Mouse (Mus musculus) spleen, postnatal 14 days (tissue): ENCODE measurements around the gene Miox.

Experiments
- DNase-seq, 2 experiments: peaks; one replicate each; pipeline ENCODE4 v3.0.0; 2021 to 2022; ENCODE audit warnings: low spot score in 2 of 2

Gene Miox

DNA sequence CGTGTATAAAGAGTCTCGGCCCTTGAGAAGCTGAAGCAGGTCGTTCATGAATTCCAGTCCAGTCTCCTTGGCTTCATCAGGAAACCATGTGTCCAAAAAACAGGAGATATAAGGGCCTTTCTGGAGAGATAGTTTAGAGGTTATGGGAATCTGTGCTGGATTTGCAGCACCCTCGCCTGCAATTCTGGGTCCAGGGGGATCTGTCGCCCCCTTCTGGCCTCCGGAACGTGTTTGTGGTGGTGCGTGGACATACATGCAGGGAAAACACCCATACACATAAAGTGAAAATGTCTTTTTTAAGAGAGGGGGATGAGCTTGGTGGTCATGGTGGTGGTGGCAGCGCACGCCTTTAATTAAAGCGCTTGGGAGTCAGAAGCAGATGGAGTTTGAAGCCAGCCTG is 18.1 kb upstream of the Miox start:
- DNase-seq: no peak

DNA sequence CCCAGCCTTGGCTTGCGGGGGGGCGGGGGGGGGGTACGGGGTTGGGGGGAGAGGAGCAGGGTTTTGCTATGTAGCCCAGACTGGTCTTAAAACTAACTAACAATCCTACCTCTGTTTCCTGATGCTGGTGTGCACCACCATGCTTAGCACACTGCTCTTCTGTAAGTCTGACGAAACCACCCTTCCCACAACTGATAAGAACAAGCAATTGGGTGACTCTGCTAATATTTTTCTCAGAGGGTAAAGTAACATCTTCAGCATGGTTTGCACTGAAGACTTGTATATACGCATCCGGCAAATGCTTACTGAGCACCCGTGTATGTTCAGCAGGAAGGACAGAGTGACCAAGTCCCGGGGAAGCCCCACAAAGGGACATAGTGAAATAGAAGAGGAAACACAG is 12.9 kb upstream of the Miox start:
- no peak for DNase-seq

DNA sequence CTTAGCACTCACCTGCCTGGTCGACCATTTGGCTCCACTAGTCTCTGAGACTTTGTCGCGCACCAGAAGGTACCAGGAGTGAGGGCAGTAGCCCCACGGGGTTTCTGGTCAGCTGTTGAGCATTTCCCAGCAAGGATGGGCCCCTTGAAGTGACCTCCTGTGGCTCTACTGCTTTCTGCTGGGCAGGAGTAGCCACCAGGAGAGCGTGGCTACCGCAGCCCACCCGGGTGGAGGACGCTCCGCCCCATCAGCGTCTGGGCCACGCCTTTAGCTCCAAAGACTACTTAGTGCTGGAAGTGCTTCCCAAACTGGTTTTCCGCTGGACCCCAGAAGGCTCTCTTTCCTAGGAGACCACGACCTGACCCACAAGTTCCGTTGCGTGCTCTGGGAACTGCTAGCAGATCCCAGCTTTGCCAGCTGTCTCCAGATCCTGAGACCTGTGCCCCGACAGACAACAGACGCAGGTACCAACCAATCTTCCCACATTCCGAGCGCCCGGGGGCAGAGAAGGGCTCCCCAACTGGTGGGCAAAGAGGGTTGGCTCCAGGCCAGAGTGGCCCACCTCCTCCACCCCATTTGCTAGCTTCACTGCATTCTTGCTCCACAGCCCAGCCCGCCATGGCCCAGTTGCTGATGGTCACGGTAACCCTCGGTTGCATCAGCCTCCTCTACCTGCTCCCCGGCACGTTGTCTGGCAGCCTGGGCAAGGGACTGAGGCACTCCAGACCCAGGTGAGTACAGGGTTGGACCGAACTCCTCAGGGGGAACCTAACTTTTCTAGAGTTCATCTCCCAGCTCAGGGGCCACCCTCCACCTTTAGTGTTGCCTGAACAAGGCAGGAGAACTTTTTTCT is 11.3 kb upstream of the Miox start, which contains the start of gene Adm2:
Gene Adm2, plus strand, starts transcription at position 51 of the 853 bp plus-strand sequence.
- DNase-seq: no peak

DNA sequence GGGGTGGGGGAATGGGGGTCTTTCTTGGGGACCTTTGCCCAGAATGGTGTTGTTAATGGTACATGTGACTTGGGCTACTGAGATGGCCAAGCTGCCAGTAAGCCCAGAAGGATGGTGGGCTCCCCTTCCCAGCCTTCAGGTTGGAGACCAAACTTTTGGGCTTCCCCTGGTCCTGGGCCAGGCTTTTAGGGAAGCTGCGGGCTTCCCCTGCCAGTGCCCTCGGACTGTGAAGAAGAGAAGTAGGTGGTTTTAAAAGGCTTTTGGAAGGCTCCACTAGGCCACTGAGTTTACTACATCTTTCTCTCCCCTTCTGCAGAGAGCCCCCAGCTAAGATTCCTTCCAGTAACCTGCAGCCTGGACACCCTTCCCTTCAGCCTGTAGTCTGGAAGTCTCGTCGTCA is 10.5 kb upstream of the Miox start:
- no peak for DNase-seq

DNA sequence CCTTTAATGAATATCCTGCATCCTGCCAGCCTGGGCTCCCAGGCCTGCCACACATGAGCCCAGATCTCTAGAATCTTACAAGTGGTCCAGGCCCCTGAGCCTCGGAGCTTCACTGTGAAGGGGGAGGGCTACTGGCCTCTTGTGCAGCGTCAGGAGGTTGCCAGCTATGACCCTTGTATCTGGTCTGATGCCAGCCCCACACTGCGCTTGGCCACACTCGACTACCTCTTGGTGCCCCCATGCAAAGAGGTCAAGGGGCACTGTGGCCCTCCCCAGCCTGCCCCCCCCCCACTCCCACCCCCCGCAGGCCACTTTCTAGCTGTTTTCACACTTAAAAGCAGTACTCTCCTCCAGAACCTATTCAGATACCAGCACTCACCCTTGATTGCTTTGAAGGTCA is 7.8 kb upstream of the Miox start:
- DNase-seq: no peak

DNA sequence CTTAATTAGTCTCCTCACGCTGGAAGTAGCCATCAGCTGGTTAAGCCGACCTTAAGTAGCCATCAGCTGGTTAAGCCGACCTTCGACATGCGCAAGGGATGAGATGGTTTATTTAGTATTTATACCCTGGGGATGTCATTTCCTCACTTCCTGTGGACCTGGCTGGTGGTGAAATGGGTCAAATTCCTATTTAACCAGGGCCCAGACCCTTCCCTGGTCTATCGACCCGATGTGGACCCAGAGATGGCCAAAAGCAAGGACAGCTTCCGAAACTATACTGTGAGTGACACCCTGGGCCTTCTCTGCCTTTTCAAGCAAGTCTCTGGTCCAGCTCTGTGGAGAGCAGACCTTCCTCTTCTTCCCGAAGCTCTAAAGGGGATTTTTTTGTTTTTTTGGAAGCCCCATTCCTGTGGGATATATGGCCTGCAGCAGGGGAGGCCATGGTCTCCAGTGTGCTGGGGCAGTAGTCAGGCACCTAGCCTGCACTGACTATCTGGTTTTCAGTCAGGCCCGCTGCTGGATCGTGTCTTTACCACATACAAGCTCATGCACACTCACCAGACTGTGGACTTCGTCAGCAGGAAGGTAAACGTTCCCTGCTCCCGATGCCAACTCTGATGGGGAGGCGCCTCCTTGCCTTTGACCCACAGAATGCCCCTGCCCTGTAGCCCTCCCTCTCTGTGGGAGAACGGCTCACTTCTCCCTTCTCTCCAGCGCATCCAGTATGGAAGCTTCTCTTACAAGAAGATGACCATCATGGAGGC is 758 bp downstream of the Miox start:
- DNase-seq: no peak

DNA sequence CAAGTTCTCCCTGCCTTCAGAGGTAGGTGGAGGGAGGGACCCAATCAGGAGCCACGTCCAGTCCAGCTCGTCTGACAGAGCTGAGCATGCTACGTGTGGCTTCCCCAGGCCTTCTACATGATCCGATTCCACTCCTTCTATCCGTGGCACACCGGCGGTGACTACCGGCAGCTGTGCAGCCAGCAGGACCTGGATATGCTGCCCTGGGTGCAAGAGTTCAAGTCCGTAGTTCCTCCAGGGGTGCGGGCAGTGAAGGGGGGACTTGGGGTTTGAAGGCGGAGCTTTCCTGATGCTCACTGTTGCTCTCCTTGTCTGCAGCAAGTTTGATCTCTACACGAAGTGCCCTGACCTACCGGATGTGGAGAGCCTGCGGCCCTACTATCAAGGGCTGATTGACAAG is 2.2 kb downstream of the Miox start:
- DNase-seq: no peak

DNA sequence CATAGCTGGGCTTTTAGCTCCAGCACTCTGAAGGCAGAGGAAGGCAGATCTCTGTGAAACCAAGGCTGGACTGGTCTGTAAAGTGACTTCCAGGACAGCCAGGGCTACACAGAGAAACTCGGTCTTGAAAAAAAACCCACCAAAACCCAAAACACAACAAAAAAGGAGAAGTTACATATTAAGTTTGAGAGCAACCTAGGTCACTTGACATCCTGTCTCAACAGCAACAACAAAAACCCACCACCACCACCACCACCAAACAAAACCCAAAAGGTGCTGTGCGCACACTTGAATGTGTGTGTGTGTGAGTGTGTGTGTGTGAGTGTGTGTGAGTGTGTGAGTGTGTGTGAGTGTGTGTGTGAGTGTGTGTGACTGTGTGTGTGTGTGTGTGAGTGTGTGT is 5.5 kb downstream of the Miox start:
- DNase-seq: no peak

DNA sequence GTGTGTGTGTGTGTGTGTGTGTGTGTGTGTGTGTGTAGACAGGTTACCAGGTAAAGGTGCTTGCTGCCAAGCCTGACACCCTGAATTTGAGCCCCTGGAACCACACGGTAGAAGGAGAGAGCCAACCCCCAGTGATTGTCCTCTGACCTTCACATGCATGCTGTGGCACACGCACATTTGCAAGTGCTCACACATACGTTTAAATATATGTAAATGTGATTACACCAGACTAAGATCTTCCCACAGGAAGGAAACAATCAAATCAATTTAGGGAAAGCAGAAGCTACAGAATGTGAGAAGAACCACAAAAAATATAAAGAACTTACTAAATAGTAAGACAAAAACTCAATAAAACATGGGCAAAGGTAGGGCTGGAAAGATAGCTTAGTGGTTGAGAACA is 5.9 kb downstream of the Miox start:
- DNase-seq: no peak

DNA sequence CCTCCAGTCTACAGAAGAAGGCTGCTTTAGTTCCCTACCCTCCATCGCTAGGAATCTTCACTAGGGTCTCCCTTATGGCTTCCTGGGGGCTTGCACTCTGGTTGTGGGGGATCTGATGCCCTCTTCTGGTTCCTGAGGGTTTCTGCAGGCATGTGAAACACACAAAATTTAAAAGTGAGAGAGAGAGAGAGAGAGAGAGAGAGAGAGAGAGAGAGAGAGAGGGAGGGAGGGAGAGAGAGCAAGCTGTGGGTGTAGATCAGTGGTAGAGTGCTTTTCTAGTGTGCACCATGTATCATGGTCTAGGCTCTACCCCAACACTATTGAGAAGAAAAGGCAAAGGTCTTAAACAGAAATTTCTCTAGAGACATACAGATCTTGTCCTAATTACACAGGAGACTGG is 7.5 kb downstream of the Miox start:
- no peak for DNase-seq

DNA sequence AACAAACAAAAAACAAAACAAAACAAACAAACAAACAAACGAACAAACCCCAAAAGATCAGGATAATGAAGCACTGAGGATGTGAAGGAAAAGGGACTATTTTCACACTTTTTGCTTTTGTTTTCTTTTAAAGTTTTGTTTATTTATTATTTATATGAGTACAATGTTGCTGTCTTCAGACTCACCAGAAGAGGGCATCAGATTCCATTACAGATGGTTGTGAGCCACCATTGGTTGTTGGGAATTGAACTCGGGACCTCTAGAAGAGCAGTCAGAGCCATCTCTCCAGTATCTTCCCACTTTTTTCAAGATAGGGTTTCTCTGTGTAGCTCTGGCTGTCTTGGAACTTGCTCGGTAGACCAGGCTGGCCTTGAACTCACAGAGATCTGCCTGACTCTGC is 9.1 kb downstream of the Miox start:
- DNase-seq: no peak

DNA sequence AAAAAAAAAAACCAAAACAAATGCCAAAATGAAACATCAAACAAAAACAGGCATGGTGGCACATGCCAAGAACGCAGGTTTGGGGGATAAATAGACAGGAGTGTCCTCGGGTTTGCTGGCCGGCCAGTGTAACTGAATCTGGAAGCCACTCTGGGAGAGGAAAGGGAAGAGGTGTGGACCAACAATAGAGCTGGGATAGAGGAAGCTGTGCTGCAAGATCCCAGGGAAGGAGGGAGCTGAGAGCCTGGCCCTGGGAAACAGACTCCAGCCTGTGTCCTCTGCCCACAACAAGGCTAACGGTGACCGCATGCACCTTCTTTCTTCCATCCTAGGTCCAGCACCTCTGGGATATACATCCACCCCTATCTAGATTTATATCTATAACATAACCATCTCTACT is 16.2 kb downstream of the Miox start:
- no peak for DNase-seq

DNA sequence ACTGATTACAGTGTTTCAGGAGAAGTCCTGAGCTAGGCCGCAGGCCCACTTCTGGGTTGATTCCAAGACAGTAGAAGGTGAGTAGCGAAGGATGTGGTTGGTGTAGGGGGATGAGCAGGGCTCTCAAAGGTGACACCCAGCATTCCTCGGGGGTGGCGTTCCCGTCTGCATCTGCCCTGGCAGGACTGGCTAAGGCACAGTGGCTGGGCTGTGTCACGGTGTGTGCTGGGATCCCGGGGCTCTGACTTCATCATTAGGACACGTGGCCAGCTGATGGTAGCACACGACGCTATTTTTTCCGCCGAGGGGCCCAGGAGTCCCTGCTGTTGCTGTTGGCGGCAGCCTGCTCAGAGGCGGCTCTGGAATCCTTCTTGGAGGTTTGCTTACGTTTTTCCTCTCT is 17.1 kb downstream of the Miox start:
- DNase-seq: no peak

DNA sequence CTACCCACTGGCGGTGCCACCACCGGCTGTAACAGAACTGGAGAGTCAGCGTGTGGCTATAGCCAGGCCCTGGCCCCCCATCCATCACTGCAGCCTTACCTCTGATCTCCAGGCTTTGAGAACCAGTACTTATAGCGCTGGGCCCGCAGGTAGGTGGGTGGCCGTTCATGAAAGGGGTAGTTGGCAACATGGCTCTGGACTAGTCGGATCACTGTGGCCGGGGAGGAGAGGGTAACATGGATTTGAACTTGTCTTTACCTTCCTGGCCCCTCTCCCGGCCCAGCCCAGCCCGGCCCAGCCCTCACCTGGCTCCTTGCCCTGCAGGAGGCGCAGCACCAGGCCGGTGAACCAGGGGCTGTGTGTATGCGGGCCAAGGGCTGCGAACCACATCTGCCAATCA is 17.9 kb downstream of the Miox start:
- no peak for DNase-seq

DNA sequence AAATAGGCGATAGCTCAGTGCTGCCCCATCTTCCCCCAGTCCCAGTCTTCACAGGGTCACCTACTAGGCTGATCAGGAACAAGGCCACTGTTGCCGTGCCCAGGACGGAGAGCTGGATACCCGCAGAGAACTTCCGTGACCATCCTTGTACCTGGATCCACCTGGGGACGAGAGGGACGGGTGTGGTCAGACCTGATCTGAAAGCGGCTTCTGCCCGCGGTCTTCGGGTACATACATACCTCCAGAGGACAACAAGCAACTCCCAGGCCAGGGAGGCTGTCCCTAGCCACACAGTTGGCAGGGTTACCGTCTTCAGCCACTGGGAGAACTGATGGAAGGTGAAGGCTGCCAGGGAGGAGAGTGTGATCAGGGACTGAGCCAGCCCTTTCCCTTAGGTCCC is 18.6 kb downstream of the Miox start:
- no peak for DNase-seq

DNA sequence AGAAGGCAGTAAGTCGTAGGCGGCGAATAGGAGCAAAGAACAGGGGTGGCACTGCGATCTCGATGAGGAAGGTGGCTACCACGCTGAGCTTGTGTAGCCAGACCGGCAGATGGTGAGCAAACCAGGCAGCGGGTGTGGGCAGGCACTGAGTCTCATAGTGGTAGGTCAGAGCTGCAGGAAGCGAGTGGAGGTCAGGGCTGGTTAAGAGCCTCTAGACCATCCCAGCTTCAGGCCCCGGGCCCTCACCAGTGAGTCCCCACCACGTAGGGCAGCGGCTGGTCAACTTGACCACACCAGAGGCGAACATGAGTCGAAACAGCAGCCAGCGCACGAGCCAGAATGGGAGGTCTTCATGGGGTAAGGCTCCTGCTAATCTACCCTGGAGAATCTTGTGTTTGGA is 19.6 kb downstream of the Miox start:
- DNase-seq: no peak

DNA sequence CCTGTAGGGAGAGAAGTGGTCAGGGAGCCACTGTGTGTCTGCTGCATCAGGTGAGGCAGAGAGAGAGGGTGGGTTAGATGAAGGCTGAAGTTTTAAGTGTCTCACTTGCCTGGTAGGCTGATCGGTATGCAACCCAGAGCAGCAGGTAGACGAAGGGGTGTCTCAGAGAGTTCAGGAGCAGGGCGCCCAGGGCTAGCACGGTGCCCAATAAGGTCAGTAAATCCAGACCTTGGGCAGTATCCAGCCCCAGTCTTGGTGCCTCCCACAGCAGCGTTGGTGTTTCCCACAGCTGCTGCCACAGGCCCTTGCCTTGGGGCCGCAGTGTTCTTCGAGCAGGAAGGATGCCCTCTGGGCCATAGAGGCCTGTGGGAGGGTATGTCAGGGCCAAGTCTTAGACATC is 20.3 kb downstream of the Miox start:
- DNase-seq: no peak

DNA sequence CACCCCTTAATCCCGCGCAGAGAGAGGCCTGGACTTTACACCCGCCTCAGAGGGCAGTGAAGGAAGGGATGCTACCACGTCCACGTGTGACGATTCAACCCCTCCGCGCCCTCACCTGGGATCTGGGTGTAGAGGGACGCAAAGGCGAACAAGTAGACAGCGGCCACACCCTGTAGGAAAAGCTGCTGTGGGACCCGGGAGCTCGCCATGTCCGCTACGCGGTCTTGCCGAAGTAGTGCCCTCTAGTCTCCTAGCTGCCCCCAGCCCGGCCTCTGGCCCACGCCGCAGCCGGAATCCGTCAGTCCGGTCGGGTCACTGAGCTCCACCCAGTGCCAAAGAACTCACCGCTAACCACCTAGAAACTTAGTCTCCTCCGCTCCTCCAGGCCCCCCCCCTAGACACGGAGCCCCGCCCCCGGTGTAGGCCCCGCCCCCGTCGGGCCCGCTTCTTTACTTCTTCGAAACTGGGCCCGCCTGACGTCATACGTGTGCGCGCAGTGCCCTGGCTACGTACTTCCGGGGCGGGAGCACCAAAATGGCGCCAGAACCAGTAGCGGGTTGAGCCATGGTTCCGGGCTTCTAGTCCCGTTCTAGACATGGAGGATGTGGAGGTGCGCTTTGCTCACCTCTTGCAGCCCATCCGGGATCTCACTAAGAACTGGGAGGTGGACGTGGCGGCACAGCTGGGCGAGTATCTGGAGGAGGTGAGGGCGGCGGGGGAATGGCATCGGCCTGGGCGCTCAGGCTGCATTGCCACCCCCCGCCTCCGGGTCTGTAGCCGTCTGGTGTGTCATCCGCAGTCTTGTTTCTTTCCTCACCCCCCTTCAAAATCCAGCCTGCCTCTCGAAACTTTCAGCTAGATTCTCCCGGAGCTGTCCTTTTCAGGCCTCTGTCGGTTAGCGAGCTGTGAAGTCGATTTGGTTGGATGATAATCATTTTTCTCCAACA is 21.3 kb downstream of the Miox start, which contains the start of the genes Lmf2 and Ncaph2:
Gene Lmf2, minus strand, starts transcription at position 419 of the 947 bp plus-strand sequence.
Gene Ncaph2, plus strand, starts transcription at position 479 of the 947 bp plus-strand sequence.
- DNase-seq: peak; percentile 90 to 96

DNA sequence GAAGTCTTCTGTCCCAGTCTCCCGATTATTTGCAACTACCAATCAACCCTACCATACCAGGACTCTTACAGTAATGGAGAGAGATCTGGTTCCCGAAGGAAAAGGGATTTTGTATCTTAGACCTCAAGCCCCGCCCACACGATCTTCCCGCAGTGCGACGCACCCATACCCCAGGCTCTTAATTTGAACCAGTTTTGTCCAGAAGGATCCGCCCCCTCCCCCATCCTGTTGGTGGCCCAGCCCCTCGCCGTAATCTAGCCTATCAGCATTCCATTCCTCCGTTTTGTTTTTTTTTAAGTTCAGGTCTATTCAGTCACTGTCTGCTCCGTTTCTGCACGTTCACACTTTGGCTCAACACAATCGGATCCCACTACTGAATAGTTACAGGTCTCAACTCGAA is 22.2 kb downstream of the Miox start:
- DNase-seq: peak; percentile 45 to 59

DNA sequence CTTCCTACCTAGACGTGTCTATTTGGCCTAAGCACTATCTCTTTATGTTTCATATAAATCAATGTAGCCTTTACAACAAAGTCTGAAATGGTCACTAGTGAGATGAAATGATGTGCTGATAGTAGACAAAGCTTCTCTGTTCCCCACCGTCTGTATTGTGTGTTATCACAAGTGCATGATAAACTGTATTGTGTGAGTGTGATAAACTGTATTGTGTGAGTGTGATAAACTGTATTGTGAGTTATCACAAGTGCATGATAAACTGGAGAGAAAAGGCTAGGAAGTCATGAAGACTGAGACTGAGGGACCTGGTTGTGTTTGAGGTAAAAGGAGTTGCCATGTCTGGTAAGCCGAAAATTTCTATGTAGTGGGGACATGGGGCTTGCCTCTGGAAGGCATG is 24.6 kb downstream of the Miox start:
- DNase-seq: no peak

DNA sequence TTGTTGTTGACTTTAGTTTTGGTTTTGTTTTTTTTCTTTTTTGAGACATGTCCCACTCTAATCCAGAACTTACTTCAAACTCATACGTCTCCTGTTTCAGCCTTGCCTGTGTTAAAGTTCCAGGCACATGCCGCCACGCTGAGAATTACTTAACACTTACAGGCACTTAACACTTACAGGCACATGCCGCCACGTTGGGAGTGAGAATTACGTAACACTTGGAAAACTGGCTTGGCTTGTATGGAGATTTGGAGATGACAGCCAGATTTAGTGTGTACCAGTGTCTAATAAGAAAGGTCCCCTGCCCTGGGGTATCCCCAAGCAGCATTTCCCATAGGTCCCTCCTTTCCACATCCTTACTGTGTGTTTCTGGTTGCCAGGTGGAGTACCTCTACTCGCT is 28.9 kb downstream of the Miox start:
- no peak for DNase-seq

DNA sequence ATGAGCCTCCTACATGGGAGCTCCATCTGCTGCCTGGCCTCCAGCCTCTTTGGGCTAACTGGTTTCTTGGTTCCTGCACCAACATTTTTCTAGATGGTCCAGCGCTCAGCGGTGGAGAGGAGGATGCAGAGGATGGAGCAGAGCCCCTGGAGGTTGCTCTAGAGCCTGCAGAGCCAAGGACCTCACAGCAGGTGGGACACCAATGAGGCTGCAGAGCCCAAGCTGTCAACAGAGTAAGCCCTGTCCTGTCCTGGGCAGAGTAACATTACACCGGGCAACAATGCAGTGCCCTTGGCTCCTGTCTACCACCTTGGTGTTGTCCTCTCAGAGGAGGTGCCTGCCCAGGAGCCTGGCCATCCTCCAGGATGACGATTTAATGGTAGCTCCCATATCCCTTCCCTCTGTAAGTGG is 30.9 kb downstream of the Miox start:
- DNase-seq: no peak
